Mouse (Mus musculus) heart, embryonic 12.5 days (tissue): ENCODE measurements around the gene Kcnk4. TPM values are rescaled to one million over a fixed set of nuclear protein-coding genes. Genes with fewer than 3 reads are reported as not detected.

Experiments
- ATAC-seq: fragments of 200-750 bp; cut with Nextera tagmentation; 2 replicates; pipeline ENCODE4 v1.8.0; 2017; ENCODE audit warnings: moderate TSS enrichment, moderate library complexity; ENCODE audit not compliant: insufficient number of reproducible peaks, low FRiP score
- H3K27ac ChIP-seq: fragments of 300-500 bp; sonication (generic); 2 replicates; pipeline ENCODE4 v1.5.1; 2016; ENCODE audit warnings: mild to moderate bottlenecking, moderate library complexity; ENCODE audit not compliant: poor library complexity, severe bottlenecking
- H3K27me3 ChIP-seq: fragments of 300-500 bp; sonication (generic); replicated peaks from 2 replicates; pipeline ENCODE4 v1.6.1; 2016; ENCODE audit warnings: mild to moderate bottlenecking, moderate library complexity
- H3K36me3 ChIP-seq: fragments of 300-500 bp; sonication (generic); 2 replicates; pipeline ENCODE4 v1.6.1; 2016; ENCODE audit warnings: mild to moderate bottlenecking, moderate library complexity
- H3K4me1 ChIP-seq: fragments of 300-500 bp; sonication (generic); replicated peaks from 2 replicates; pipeline ENCODE4 v1.6.1; 2016; ENCODE audit warnings: mild to moderate bottlenecking
- H3K4me2 ChIP-seq: fragments of 300-500 bp; sonication (generic); 2 replicates; pipeline ENCODE4 v1.6.1; 2016; ENCODE audit warnings: mild to moderate bottlenecking, moderate library complexity
- H3K4me3 ChIP-seq: fragments of 300-500 bp; sonication (generic); 2 replicates; pipeline ENCODE4 v1.5.1; 2016; ENCODE audit warnings: mild to moderate bottlenecking
- H3K9ac ChIP-seq: fragments of 300-500 bp; sonication (generic); 2 replicates; pipeline ENCODE4 v1.6.1; 2016; ENCODE audit warnings: mild to moderate bottlenecking, moderate library complexity
- H3K9me3 ChIP-seq: fragments of 300-500 bp; sonication (generic); replicated peaks from 2 replicates; pipeline ENCODE4 v1.6.1; 2016; ENCODE audit warnings: mild to moderate bottlenecking, moderate library complexity
- WGBS: fragments of 180-500 bp; shearing (Covaris S2); methylation state at CpG from one replicate; pipeline ENCODE4 v1.1.7; 2016; 5-methylcytosine and 5-hydroxymethylcytosine counted together
- polyA plus RNA-seq: library from polyadenylated mRNA; unstranded; fragments of >200 nt; fragmentation: Nextera tagmentation; extraction: Ambion mirVana; gene quantifications from 2 replicates; pipeline ENCODE4 v1.2.1, GENCODE M21; 2016

Gene Kcnk4
- polyA plus RNA-seq, 1 experiment from 2014 or later: 0.29 TPM

- 58% methylated on average over 1 of the region's 1 CpGs for WGBS
- peaks cover 17% of the 10 kb centered on the region for H3K4me1 ChIP-seq
- H3K27me3 ChIP-seq: peaks cover 88% of the 10 kb centered on the region
- no peaks in the 10 kb centered on the region for H3K9me3 ChIP-seq
- ATAC-seq: no peak
- H3K4me3 ChIP-seq: no peak overlapping the region
- H3K36me3 ChIP-seq: no peaks in the 10 kb centered on the region
- no peak overlapping the region for H3K9ac ChIP-seq
- H3K4me2 ChIP-seq: no peak overlapping the region
- no peak overlapping the region for H3K27ac ChIP-seq
Measured at GRCm38 (mm10) chr19:6932018-6932417, 2.3 kb downstream of the Kcnk4 start.

- Histone ChIP-seq H3K9me3 (peaks cover 3% of the 10 kb centered on the region; the same call in 1 of the 2 replicates), H3K4me2 (no peak overlapping the region), H3K27me3 (peaks cover 94% of the 10 kb centered on the region), H3K4me3 (no peak overlapping the region), H3K9ac (no peak overlapping the region), H3K27ac (no peak overlapping the region), H3K36me3 (no peaks in the 10 kb centered on the region), H3K4me1 (peaks cover 19% of the 10 kb centered on the region)
- 11% methylated on average over 2 of the region's 2 CpGs for WGBS
- ATAC-seq: no peak
Measured at GRCm38 (mm10) chr19:6931002-6931401, 3.3 kb downstream of the Kcnk4 start.

GRCm38 (mm10) chr19:6928080-6928479 is 6.2 kb downstream of the Kcnk4 start:
- no peak overlapping the region for H3K27ac ChIP-seq
- no peak for ATAC-seq
- no peaks in the 10 kb centered on the region for H3K36me3 ChIP-seq
- 11% methylated on average over 9 of the region's 9 CpGs for WGBS
- no peak overlapping the region for H3K9ac ChIP-seq
- H3K27me3 ChIP-seq: peaks cover 84% of the 10 kb centered on the region
- H3K9me3 ChIP-seq: peaks cover 4% of the 10 kb centered on the region; the same call in 1 of the 2 replicates
- no peak overlapping the region for H3K4me2 ChIP-seq
- no peak overlapping the region for H3K4me3 ChIP-seq
- H3K4me1 ChIP-seq: peaks cover 24% of the 10 kb centered on the region

GRCm38 (mm10) chr19:6926559-6927255 is 7.6 kb downstream of the Kcnk4 start:
- peak overlapping the region; percentile 56 for H3K4me2 ChIP-seq
- 12% methylated on average over 26 of the region's 26 CpGs for WGBS
- peak overlapping the region; percentile 24 for H3K4me3 ChIP-seq
- H3K9ac ChIP-seq: no peak overlapping the region
- ATAC-seq: no peak
- peaks cover 71% of the 10 kb centered on the region for H3K27me3 ChIP-seq
- peaks cover 31% of the 10 kb centered on the region for H3K4me1 ChIP-seq
- peaks cover 4% of the 10 kb centered on the region; the same call in 1 of the 2 replicates for H3K9me3 ChIP-seq
- H3K36me3 ChIP-seq: no peaks in the 10 kb centered on the region
- no peak overlapping the region for H3K27ac ChIP-seq

GRCm38 (mm10) chr19:6925611-6926329 is 8.5 kb downstream of the Kcnk4 start:
- H3K4me1 ChIP-seq: peaks cover 32% of the 10 kb centered on the region
- peak overlapping the region; percentile 12; the same call in 1 of the 2 replicates for H3K4me3 ChIP-seq
- peaks cover 4% of the 10 kb centered on the region; the same call in 1 of the 2 replicates for H3K9me3 ChIP-seq
- no peak for ATAC-seq
- H3K27ac ChIP-seq: no peak overlapping the region
- no peaks in the 10 kb centered on the region for H3K36me3 ChIP-seq
- WGBS: 8% methylated on average over 40 of the region's 40 CpGs
- peak overlapping the region; percentile 53 for H3K4me2 ChIP-seq
- H3K27me3 ChIP-seq: peaks cover 62% of the 10 kb centered on the region
- H3K9ac ChIP-seq: peak overlapping the region; percentile 18; the same call in 1 of the 2 replicates

- no peaks in the 10 kb centered on the region for H3K36me3 ChIP-seq
- 3% methylated on average over 9 of the region's 9 CpGs for WGBS
- H3K4me3 ChIP-seq: peak within 1 kb of the TSS; percentile 12
- ATAC-seq: no peak
- peaks cover 38% of the 10 kb centered on the region for H3K4me1 ChIP-seq
- H3K27ac ChIP-seq: no peak within 1 kb of the TSS
- H3K4me2 ChIP-seq: peak within 1 kb of the TSS; percentile 53
- peak within 1 kb of the TSS; percentile 18; the same call in 1 of the 2 replicates for H3K9ac ChIP-seq
- peaks cover 4% of the 10 kb centered on the region; the same call in 1 of the 2 replicates for H3K9me3 ChIP-seq
- peaks cover 56% of the 10 kb centered on the region for H3K27me3 ChIP-seq
Measured at GRCm38 (mm10) chr19:6925307-6925573, 9.1 kb downstream of the Kcnk4 start, which contains the start of gene Catsperz. Catsperz (minus strand) TSS chr19:6925380.

GRCm38 (mm10) chr19:6924461-6925306 is 9.6 kb downstream of the Kcnk4 start:
- Histone ChIP-seq H3K36me3 (peaks cover 5% of the 10 kb centered on the region; the same call in 1 of the 2 replicates), H3K27ac (no peak overlapping the region), H3K4me3 (peak overlapping the region; percentile 12), H3K4me2 (peak overlapping the region; percentile 53), H3K9me3 (peaks cover 4% of the 10 kb centered on the region; the same call in 1 of the 2 replicates), H3K9ac (peak overlapping the region; percentile 18; the same call in 1 of the 2 replicates), H3K27me3 (peaks cover 52% of the 10 kb centered on the region), H3K4me1 (peaks cover 43% of the 10 kb centered on the region)
- no peak for ATAC-seq
- WGBS: 5% methylated on average over 39 of the region's 39 CpGs

- Histone ChIP-seq H3K9me3 (peaks cover 4% of the 10 kb centered on the region; the same call in 1 of the 2 replicates), H3K4me2 (peak overlapping the region; percentile 90), H3K4me1 (peaks cover 50% of the 10 kb centered on the region), H3K4me3 (peak overlapping the region; percentile 88), H3K36me3 (peaks cover 12% of the 10 kb centered on the region), H3K9ac (peak overlapping the region; percentile 63), H3K27me3 (peaks cover 40% of the 10 kb centered on the region), H3K27ac (peak overlapping the region; percentile 50; the same call in 1 of the 2 replicates)
- ATAC-seq: no peak
- WGBS: 54% methylated on average over 6 of the region's 6 CpGs
Measured at GRCm38 (mm10) chr19:6922901-6923735, 11.2 kb downstream of the Kcnk4 start.

GRCm38 (mm10) chr19:6921647-6922567 is 12.4 kb downstream of the Kcnk4 start, which contains the start of gene Esrra:
Esrra (minus strand) TSS chr19:6921813.
- WGBS: under 1% methylated on average over 66 of the region's 66 CpGs
- H3K4me1 ChIP-seq: peaks cover 47% of the 10 kb centered on the region

More at GRCm38 (mm10) chr19:6921647-6922567, 12.4 kb downstream of the Kcnk4 start, which contains the start of gene Esrra:
- peaks cover 28% of the 10 kb centered on the region for H3K27me3 ChIP-seq
- peak within 1 kb of the TSS; percentile 88 for H3K4me3 ChIP-seq
- peak within 1 kb of the TSS; percentile 96 for H3K27ac ChIP-seq
- H3K9ac ChIP-seq: peak within 1 kb of the TSS; percentile 97
- peaks cover 4% of the 10 kb centered on the region; the same call in 1 of the 2 replicates for H3K9me3 ChIP-seq
- peaks cover 13% of the 10 kb centered on the region for H3K36me3 ChIP-seq
- peak; percentile 95 for ATAC-seq
- H3K4me2 ChIP-seq: peak within 1 kb of the TSS; percentile 90
